Mouse (Mus musculus) neural tube, embryonic 11.5 days (tissue): Measurements from ENCODE around the gene Aurkb. TPM values are rescaled to one million over a fixed set of nuclear protein-coding genes. Genes with fewer than 3 reads are reported as not detected.
A peak's percentile ranks its signal among the peaks of the same experiment; 100 is the strongest.

ENCODE experiments used
- ATAC-seq: fragments of 200-750 bp; cut with Nextera tagmentation; 2 replicates; pipeline ENCODE4 v1.8.0; 2017; ENCODE audit warnings: moderate number of reproducible peaks, mild to moderate bottlenecking, moderate TSS enrichment, moderate library complexity; ENCODE audit not compliant: insufficient read depth, low FRiP score, low TSS enrichment
- DNase-seq: peaks from one replicate; pipeline ENCODE4 v3.0.0-alpha.2; 2015; ENCODE audit warnings: low spot score
- H3K27ac ChIP-seq: fragments of 300-500 bp; sonication (generic); 2 replicates; pipeline ENCODE4 v1.5.1; 2014; ENCODE audit warnings: low read depth, mild to moderate bottlenecking, low read length
- H3K27me3 ChIP-seq: fragments of 300-500 bp; sonication (generic); 2 replicates; pipeline ENCODE4 v1.6.1; 2014; ENCODE audit warnings: mild to moderate bottlenecking, low read length, mixed read lengths; ENCODE audit not compliant: control insufficient read depth, insufficient read depth
- H3K36me3 ChIP-seq: fragments of 300-500 bp; sonication (generic); 2 replicates; pipeline ENCODE4 v1.6.1; 2014; ENCODE audit warnings: mild to moderate bottlenecking, low read length, moderate library complexity, mixed read lengths; ENCODE audit not compliant: control insufficient read depth, insufficient read depth
- H3K4me1 ChIP-seq: fragments of 300-500 bp; sonication (generic); 2 replicates; pipeline ENCODE4 v1.6.1; 2014; ENCODE audit warnings: low read length, mixed read lengths; ENCODE audit not compliant: control insufficient read depth, insufficient read depth
- H3K4me2 ChIP-seq: fragments of 300-500 bp; sonication (generic); 2 replicates; pipeline ENCODE4 v1.6.1; 2014; ENCODE audit warnings: low read depth, mild to moderate bottlenecking, moderate library complexity
- H3K4me3 ChIP-seq: fragments of 300-500 bp; sonication (generic); 2 replicates; pipeline ENCODE4 v1.5.1; 2014; ENCODE audit warnings: low read depth, low read length
- H3K9ac ChIP-seq: fragments of 300-500 bp; sonication (generic); 2 replicates; pipeline ENCODE4 v1.6.1; 2014; ENCODE audit warnings: mild to moderate bottlenecking, low read length
- H3K9me3 ChIP-seq: fragments of 300-500 bp; sonication (generic); 2 replicates; pipeline ENCODE4 v1.6.1; 2016; ENCODE audit warnings: low read length; ENCODE audit not compliant: control insufficient read depth
- WGBS: fragments of 180-500 bp; shearing (Covaris S2); extraction: QIAGEN DNeasy Blood & Tissue Kit; methylation state at CpG from one replicate; pipeline ENCODE4 v1.1.7; 2014; 5-methylcytosine and 5-hydroxymethylcytosine counted together
- polyA plus RNA-seq: library from polyadenylated mRNA; unstranded; fragments of >200 nt; fragmentation: Nextera tagmentation; extraction: Ambion mirVana; gene quantifications from 2 replicates; pipeline ENCODE4 v1.2.1, GENCODE M21; 2014

The Aurkb gene
- polyA plus RNA-seq, 1 experiment from 2014 or later = 155 TPM

DNA sequence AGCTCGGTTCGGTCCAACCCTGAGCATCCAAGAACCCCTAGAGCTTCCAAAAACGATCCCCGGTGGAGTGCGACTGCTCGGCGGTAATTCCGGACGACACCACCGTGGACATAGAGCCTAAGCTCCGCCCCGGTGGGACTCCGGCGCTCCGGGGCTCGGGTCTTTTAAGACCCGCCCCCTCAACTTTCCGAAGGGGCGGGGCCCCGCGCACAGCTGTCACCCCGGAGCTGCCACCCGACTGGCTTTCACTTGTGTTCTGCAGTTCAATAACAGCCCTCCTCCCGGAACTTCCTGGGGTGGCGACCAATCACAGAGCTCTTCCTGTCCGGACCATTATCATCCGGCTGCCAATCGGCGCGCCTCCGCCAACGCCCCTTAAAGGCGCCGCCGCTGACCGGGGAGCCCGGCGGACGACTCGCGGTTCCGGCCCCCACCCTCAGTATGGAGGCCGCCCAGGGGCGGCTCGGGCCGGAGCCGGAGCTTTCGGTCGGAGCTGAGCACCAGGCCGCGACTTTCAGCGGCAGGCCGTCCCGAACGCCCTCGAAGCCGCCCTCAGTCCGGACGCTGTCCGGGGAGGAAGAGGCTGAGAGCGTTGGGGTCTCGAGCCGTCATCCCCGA lies 14.0 kb downstream of the Aurkb start, which contains the start of gene Borcs6:
TSS of gene Borcs6 (plus strand) at position 361 of the 618 bp plus-strand sequence.
- Histone ChIP-seq H3K4me1 (peaks cover 26% of the 10 kb centered on the region), H3K9me3 (no peaks in the 10 kb centered on the region), H3K4me2 (peak within 1 kb of the TSS; percentile 98), H3K27ac (peak within 1 kb of the TSS; percentile 77), H3K27me3 (no peaks in the 10 kb centered on the region), H3K4me3 (peak within 1 kb of the TSS; percentile 69), H3K9ac (peak within 1 kb of the TSS; percentile 67), H3K36me3 (no peaks in the 10 kb centered on the region)
- WGBS = under 1% methylated on average over 58 of the region's 64 CpGs
- peak; percentile 97 for DNase-seq
- ATAC-seq = peak; percentile 84

DNA sequence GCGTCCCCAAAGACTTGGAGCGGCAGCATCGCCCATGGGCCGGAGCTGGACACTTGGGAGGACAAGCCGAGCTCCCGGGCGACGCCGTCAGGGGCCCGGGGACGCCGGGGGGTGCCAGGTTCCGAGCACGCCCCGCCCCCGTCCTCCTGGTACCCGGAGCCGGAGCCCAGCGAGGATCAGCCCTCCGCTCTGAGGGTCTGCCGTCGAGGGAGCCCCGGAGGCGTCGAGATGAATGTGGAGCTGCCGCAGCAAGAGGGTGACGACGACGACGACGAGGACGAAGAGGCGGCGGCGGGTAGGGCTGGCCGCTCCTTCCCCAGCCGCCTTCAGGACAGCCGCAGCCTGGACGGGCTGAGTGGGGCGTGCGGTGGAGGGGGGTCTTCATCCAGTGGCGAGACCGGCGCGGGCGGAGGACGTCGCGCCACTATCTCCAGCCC lies 14.5 kb downstream of the Aurkb start:
- 0% methylated on average over 42 of the region's 49 CpGs for WGBS
- no peak for DNase-seq
- ATAC-seq = peak; percentile 3; the same call in 1 of the 2 replicates

DNA sequence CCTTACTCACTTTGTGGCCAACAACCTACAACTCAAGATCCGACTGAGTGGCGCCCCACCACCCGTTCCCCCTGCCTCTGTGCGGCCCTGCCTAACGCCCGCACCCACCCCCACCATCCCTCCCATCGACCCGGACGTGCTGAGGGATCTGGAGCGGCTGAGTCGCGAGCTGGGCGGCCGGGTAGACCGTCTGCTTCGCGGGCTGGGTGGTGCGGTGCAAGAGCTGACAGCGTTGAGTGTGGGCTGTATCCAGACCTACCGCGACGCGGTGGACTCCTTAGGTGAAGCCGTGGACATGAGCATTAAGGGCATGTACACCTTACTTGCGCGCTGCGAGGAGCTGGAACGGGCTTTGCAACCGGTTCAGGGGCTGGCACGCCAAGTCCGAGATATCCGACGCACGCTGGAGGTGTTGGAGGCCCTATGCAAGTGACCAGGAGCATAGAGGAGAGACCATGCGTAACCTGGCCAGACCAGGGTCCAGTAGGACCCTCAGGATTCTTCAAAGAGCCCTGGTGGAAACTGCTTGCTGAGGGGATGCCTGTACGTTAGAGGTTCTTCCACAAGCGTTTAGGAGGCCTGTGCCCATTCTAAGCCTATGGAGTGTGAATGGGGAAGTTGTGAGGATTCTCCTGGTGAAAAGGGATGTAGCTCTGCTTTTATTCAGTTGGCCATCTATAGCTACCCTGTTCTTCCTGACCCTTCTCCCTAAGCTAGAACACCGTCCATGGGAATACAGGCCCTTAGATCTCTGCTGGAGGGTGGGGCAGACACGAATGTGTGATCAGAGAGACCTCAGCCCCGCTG lies 15.2 kb downstream of the Aurkb start:
- DNase-seq (peak; percentile 41), ATAC-seq (no peak; the same call in 1 of the 2 replicates)
- no peaks in the 10 kb centered on the region for H3K36me3 ChIP-seq
- H3K4me1 ChIP-seq = peaks cover 26% of the 10 kb centered on the region
- under 1% methylated on average over 40 of the region's 40 CpGs for WGBS
- peak overlapping the region; percentile 98 for H3K4me2 ChIP-seq
- peak overlapping the region; percentile 71; the same call in 1 of the 2 replicates for H3K27ac ChIP-seq
- no peaks in the 10 kb centered on the region for H3K9me3 ChIP-seq
- peak overlapping the region; percentile 69 for H3K4me3 ChIP-seq
- no peaks in the 10 kb centered on the region for H3K27me3 ChIP-seq
- H3K9ac ChIP-seq = peak overlapping the region; percentile 67

More for the DNA sequence above, 14.5 kb downstream of the Aurkb start:
- Histone ChIP-seq H3K27me3 (no peaks in the 10 kb centered on the region), H3K4me2 (peak overlapping the region; percentile 98), H3K9ac (peak overlapping the region; percentile 67), H3K9me3 (no peaks in the 10 kb centered on the region), H3K4me1 (peaks cover 26% of the 10 kb centered on the region), H3K36me3 (no peaks in the 10 kb centered on the region), H3K27ac (peak overlapping the region; percentile 71), H3K4me3 (peak overlapping the region; percentile 69)

DNA sequence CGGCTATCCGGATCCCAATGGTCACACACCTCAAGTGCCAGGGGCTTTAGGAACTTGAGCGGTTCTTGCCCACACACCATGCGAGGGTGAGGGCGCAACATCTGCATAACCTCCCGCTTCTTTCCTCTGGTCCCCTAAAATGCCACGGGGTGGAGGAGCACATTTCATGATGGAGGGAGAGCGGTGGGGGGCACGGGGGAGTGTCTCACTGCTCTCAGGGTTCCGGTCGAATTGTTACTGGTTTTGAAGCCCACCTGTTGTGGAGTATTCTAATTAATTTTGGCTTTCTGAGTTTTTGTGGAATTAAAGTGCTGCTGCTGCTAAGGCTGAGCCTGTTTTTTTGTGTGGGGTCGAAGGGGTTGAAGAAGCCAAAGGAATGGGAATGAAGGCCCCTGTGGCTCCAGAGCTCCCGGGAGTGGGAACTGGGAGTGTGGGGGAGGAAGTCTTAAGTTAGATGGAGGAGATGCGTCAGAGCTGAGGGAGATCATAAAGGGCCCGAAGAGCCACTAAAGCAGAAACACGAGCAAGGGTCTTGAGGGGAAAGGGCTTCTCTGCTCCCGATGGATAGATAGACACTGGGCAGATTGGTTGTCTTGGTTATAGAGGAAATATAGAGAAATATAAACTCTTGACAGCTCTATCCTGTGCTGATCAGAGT lies 15.9 kb downstream of the Aurkb start:
- H3K27me3 ChIP-seq = no peaks in the 10 kb centered on the region
- no peaks in the 10 kb centered on the region for H3K9me3 ChIP-seq
- no peak overlapping the region for H3K27ac ChIP-seq
- DNase-seq (no peak), ATAC-seq (no peak)
- no peaks in the 10 kb centered on the region for H3K36me3 ChIP-seq
- no peak overlapping the region for H3K9ac ChIP-seq
- H3K4me3 ChIP-seq = peak overlapping the region; percentile 69
- H3K4me2 ChIP-seq = peak overlapping the region; percentile 98
- peaks cover 31% of the 10 kb centered on the region for H3K4me1 ChIP-seq
- WGBS = 4% methylated on average over 17 of the region's 17 CpGs

DNA sequence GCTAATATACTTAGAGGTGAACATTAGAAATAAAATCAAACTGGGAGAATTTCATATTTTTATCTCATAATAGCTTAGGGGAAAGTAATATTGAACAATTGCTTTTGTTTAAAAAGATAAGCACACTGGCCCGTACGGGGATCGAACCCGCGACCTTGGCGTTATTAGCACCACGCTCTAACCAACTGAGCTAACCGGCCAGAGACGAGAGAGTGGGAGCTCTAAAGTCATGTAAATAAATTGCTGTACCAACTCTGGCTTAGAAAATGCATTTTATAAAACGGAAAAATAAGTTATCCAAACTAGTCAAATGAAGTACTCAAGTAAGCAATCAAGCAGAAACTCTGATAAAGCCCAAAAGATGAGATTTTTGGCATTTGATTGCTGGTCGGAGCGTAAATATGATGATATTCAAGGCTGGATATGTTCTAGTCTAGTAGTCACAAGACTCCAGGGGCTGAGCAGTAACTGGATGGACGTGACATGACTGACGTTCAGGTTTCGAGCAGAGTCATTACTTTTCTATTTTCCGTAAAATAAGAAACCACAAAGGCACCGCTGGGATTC lies 16.8 kb downstream of the Aurkb start:
- WGBS = 1% methylated on average over 17 of the region's 17 CpGs
- no peaks in the 10 kb centered on the region for H3K36me3 ChIP-seq
- no peak overlapping the region for H3K27ac ChIP-seq
- peak overlapping the region; percentile 44 for H3K4me2 ChIP-seq
- H3K27me3 ChIP-seq = no peaks in the 10 kb centered on the region
- H3K4me1 ChIP-seq = peaks cover 35% of the 10 kb centered on the region
- DNase-seq (peak; percentile 80), ATAC-seq (no peak)
- peak overlapping the region; percentile 76 for H3K4me3 ChIP-seq
- no peaks in the 10 kb centered on the region for H3K9me3 ChIP-seq
- H3K9ac ChIP-seq = no peak overlapping the region

DNA sequence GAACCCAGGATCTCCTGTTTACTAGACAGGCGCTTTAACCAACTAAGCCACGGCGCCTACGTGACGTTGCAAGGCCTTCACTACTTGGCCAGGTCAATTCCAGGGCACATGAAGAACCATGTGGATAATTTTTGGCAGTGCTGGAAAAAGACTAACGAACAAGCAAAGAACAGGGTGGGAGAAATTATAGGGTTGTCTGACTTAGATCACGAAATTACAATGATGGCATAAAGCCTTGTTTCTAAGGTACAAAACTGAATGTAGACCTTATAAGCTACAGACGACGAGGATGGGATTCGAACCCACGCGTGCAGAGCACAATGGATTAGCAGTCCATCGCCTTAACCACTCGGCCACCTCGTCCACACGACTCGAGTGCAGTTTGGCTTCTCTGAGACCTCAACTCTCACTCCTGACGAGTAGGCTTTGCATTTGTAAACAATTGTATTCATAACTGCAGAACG lies 17.3 kb downstream of the Aurkb start:
- Histone ChIP-seq H3K4me3 (peak overlapping the region; percentile 76), H3K27me3 (no peaks in the 10 kb centered on the region), H3K27ac (no peak overlapping the region), H3K9ac (no peak overlapping the region; the same call in 1 of the 2 replicates), H3K9me3 (no peaks in the 10 kb centered on the region), H3K36me3 (no peaks in the 10 kb centered on the region), H3K4me1 (peaks cover 35% of the 10 kb centered on the region), H3K4me2 (peak overlapping the region; percentile 77)
- under 1% methylated on average over 19 of the region's 19 CpGs for WGBS
- peak; percentile 96 for DNase-seq
- peak; percentile 59 for ATAC-seq

DNA sequence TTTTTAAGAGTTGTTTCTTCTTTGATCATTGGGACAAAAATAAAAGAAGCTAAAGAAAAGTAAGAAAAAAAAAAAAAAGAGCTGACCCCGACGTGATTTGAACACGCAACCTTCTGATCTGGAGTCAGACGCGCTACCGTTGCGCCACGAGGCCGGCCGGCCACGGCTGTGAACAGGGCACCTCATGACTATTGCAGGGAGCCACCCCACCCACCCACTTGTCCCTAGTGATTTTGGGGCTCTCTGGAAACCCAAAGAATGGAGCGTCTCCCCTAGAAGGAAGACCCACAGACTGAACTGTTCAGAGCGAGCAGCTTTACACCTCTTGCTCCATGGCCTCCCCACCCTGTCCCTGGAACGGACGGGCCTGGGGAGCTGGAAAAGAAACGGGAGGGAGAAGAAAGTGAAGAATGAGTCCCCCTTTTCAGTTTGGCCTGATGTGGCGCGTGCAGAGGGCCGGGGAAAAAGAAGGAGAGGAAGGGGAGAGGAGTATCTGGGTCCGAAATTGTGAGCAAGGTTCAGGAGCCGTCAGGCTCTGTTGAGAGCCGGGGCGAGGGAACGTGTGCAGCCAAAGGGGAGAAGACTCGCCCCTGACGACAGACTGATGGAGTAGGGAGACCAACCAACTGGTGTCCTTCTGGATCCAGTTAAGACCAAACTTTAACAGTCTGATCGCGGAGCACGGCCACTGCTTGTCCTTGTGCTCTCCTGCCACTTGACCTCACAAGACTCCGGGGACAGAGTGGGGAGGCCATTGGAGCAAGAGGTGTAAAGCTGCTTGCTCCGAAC lies 18.2 kb downstream of the Aurkb start:
- Histone ChIP-seq H3K27me3 (no peaks in the 10 kb centered on the region), H3K9ac (peak overlapping the region; percentile 66), H3K27ac (peak overlapping the region; percentile 44; the same call in 1 of the 2 replicates), H3K4me2 (peak overlapping the region; percentile 77), H3K4me1 (peaks cover 31% of the 10 kb centered on the region), H3K4me3 (peak overlapping the region; percentile 76), H3K9me3 (no peaks in the 10 kb centered on the region), H3K36me3 (no peaks in the 10 kb centered on the region)
- DNase-seq (peak; percentile 88), ATAC-seq (peak; percentile 21; the same call in 1 of the 2 replicates)
- WGBS = under 1% methylated on average over 31 of the region's 31 CpGs
